In the genomic region with DNA sequence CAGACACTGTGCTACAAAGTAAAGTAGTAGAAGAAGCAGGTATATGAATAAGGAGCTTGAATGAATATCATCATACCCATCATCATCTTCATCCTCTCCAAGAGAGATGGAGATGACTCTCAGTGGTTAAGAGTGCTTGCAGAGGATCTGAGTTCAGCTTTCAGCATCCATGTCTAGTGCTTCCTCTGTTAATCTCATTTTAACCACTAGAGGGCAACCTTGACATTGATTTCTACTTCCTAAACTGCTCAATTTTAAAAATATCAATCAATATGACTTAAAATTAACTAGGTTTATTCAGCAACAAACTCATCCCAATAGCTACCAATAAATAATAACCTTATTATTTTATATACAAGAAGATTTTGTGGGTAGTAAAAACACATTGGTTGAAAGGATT, we compare ENCODE assay signal across 9 mouse cellular contexts. TPM values are rescaled to one million over a fixed set of nuclear protein-coding genes. Genes with fewer than 3 reads are reported as not detected.
DNase-seq lines count a peak whose midpoint lies in the region; ATAC-seq lines count a peak whose summit lies in the region.
"Had no signal": no experiment of that assay in that cellular context is flagged by ENCODE, and none has a peak within 500 bp of the region (broad histone marks: within the 10 kb centered on the region; RNA-seq: fewer than 3 reads in every experiment).

No protein-coding gene starts in this region.

- no peaks in the 10 kb centered on the region for H3K9me3 ChIP-seq in midbrain, embryonic 11.5 days (ENCODE audit: control insufficient read depth, low read length)
- no peaks in the 10 kb centered on the region for H3K9me3 ChIP-seq in midbrain, embryonic 15.5 days
- H3K9me3 ChIP-seq: liver, embryonic 15.5 days had no signal

- H3K27me3 ChIP-seq in midbrain, embryonic 11.5 days (ENCODE audit: control insufficient read depth, insufficient read depth, low read length) = no peaks in the 10 kb centered on the region
- H3K27me3 ChIP-seq in midbrain, embryonic 15.5 days (replicated peaks) = no peaks in the 10 kb centered on the region
- H3K27me3 ChIP-seq: liver, embryonic 15.5 days had no signal

- H3K4me2 ChIP-seq in midbrain, embryonic 11.5 days = no peak overlapping the region
- H3K4me2 ChIP-seq in midbrain, embryonic 15.5 days = no peak overlapping the region
- H3K4me2 ChIP-seq: liver, embryonic 15.5 days had no signal

- H3K4me3 ChIP-seq in midbrain, embryonic 11.5 days (ENCODE audit: low read depth, low read length) = no peak overlapping the region
- H3K4me3 ChIP-seq in midbrain, embryonic 15.5 days = no peak overlapping the region
- H3K4me3 ChIP-seq: liver, embryonic 15.5 days had no signal

- no peak overlapping the region for H3K9ac ChIP-seq in midbrain, embryonic 11.5 days (ENCODE audit: low read length)
- H3K9ac ChIP-seq in midbrain, embryonic 15.5 days = no peak overlapping the region
- H3K9ac ChIP-seq: liver, embryonic 15.5 days had no signal

- H3K4me1 ChIP-seq in midbrain, embryonic 11.5 days (ENCODE audit: control insufficient read depth, insufficient read depth, low read length) = no peaks in the 10 kb centered on the region
- H3K4me1 ChIP-seq in midbrain, embryonic 15.5 days = no peaks in the 10 kb centered on the region

- no peak for ATAC-seq in midbrain, embryonic 11.5 days (ENCODE audit: low FRiP score)
- no peak for ATAC-seq in midbrain, embryonic 15.5 days (replicated peaks)

- H3K36me3 ChIP-seq in midbrain, embryonic 11.5 days (ENCODE audit: control insufficient read depth, insufficient read depth, low read length) = peaks cover 2% of the 10 kb centered on the region; the same call in 1 of the 2 replicates
- no peaks in the 10 kb centered on the region for H3K36me3 ChIP-seq in midbrain, embryonic 15.5 days (replicated peaks)

- DNase-seq in gastrocnemius, adult 18-20 months (ENCODE audit: low spot score) = peak; percentile 46
- DNase-seq in gastrocnemius, postnatal 10 days = no peak
- peak; percentile 93 for DNase-seq in midbrain, embryonic 11.5 days (ENCODE audit: low spot score, missing footprints)
- peak; percentile 64 for DNase-seq in c-Kit-positive CD71-positive TER-119-positive erythroid progenitor cells, embryonic 14.5 days (ENCODE audit: low spot score)
- peak; percentile 59 for DNase-seq in mesoderm, embryonic 11.5 days (ENCODE audit: low read depth, low spot score)
- no peak for DNase-seq in adrenal gland, postnatal 36 days
- no peak for DNase-seq in testis, postnatal 10 days (ENCODE audit: low spot score)

- no peak overlapping the region for H3K27ac ChIP-seq in midbrain, embryonic 11.5 days (ENCODE audit: low read depth, low read length)
- no peak overlapping the region for H3K27ac ChIP-seq in midbrain, embryonic 15.5 days
- H3K27ac ChIP-seq: liver, embryonic 15.5 days had no signal

RNA-seq across cellular contexts. Expression of a gene that starts 36.8 kb away (rescaled TPM):
- total RNA-seq in gastrocnemius, adult 18-20 months (2021) = 100 to 1,000 TPM; 301 to 376 TPM
- total RNA-seq in gastrocnemius, postnatal 10 days (2021) = 100 to 1,000 TPM; 283 to 292 TPM
- polyA plus RNA-seq in midbrain, embryonic 11.5 days (2014; fragmentation: Nextera tagmentation; extraction: Ambion mirVana) = 59.3 and 61.0 TPM in 2 replicates
- 44.6 and 50.8 TPM in 2 replicates for polyA plus RNA-seq in midbrain, embryonic 15.5 days (2015; fragmentation: Nextera tagmentation; extraction: Ambion mirVana)
- total RNA-seq in adrenal gland, postnatal 36 days (2021) = 100 to 1,000 TPM; 170 to 212 TPM

Comparison
In these comparisons a context has a peak if more than half of its experiments do, and no peak if none do; other contexts are left out.
1. DNase-seq: peak in gastrocnemius, adult 18-20 months (single experiment), midbrain, embryonic 11.5 days (single experiment), c-Kit-positive CD71-positive TER-119-positive erythroid progenitor cells, embryonic 14.5 days (single experiment) and mesoderm, embryonic 11.5 days (single experiment); none in gastrocnemius, postnatal 10 days (single experiment), adrenal gland, postnatal 36 days (0 of 2) and testis, postnatal 10 days (single experiment).